8 mouse cellular contexts compared by ENCODE assay signal in the genomic region with DNA sequence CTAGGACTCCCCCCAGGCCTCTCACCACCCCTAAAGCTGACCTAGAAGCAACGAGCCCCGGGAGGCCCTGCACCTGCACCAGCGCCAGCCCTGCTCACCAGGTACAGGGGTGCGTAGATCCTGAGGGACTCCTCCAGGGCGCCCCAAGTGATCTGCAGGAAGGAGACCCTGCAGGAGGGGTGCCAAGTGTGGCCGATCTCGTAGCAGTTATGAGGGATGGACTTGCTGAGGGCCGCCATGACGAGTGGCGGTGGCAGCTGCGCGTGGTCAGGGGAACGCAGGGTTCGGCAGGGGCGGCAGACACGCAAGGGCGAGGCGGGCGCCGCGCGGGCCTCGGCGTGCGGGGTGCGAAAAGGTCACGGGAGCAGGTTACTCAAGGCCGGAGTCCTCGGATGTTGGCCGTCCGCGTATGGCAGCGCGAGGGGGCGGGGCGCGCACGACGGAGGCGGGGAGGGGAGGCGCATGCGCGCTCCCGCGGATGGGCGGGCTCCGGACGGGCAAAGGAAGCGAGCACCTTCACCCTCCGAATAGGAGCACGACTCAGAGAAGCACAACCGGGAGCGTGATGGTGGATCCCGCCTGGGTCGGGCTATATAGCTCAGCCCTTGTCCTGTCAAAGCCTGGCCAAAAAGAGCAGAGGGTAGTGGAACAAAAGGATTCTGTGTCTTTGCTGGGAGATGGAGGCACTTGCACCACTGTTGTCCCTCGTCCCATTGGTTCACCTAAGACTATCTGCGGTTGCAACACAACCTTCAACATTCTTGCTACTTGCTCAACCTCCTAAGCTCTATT.
DNase-seq lines count a peak whose midpoint lies in the region; ATAC-seq lines count a peak whose summit lies in the region.

No protein-coding gene starts in this region.

- no peaks in the 10 kb centered on the region for H3K27me3 ChIP-seq in hindbrain, embryonic 11.5 days (ENCODE audit: control insufficient read depth, insufficient read depth, low read length)

- H3K9ac ChIP-seq in hindbrain, embryonic 11.5 days (ENCODE audit: low read depth, low read length), result peak overlapping the region; percentile 82

- H3K36me3 ChIP-seq in hindbrain, embryonic 11.5 days (ENCODE audit: control insufficient read depth, insufficient read depth, low read length), result no peaks in the 10 kb centered on the region

- no peaks in the 10 kb centered on the region for H3K4me1 ChIP-seq in hindbrain, embryonic 11.5 days (replicated peaks; ENCODE audit: control insufficient read depth, insufficient read depth, low read length)

- peak; percentile 90 for ATAC-seq in frontal cortex, adult (ENCODE audit: low TSS enrichment)
- ATAC-seq in hindbrain, embryonic 11.5 days (ENCODE audit: low FRiP score), result peak; percentile 96

- peak overlapping the region; percentile 87 for H3K4me2 ChIP-seq in hindbrain, embryonic 11.5 days (replicated peaks; ENCODE audit: low read depth, low read length)

- WGBS in hindbrain, embryonic 11.5 days, result under 1% methylated on average over 51 of the region's 57 CpGs

- H3K9me3 ChIP-seq in hindbrain, embryonic 11.5 days (ENCODE audit: control insufficient read depth, low read length), result no peaks in the 10 kb centered on the region

- DNase-seq in MEL-GATA-1-ER (ENCODE audit: extremely low read depth, low read depth), result peak; percentile 50
- DNase-seq in cerebellum, adult 8-10 months, result peak; percentile 94
- DNase-seq in hindbrain, embryonic 11.5 days (ENCODE audit: low spot score), result peak; percentile 93
- peak; percentile 89 to 94 for DNase-seq in layer of hippocampus, postnatal 10 days (ENCODE audit: low spot score in 2 of 2)
- peak; percentile 93 for DNase-seq in lung, postnatal 10 days
- peak; percentile 94 for DNase-seq in ovary, postnatal 36 days (ENCODE audit: low spot score)
- peak; percentile 94 for DNase-seq in thymus, postnatal 25 days

- peak overlapping the region; percentile 77 for H3K4me3 ChIP-seq in hindbrain, embryonic 11.5 days (ENCODE audit: low read depth, low read length)

- no peak overlapping the region for H3K27ac ChIP-seq in hindbrain, embryonic 11.5 days (ENCODE audit: low read depth, low read length)
